Mouse (Mus musculus) heart, embryonic 14.5 days (tissue): ENCODE measurements around the gene Gabrr1. TPM values are rescaled to one million over a fixed set of nuclear protein-coding genes. Genes with fewer than 3 reads are reported as not detected.

Experiments used
- ATAC-seq: fragments of 200-750 bp; cut with Nextera tagmentation; 2 replicates; pipeline ENCODE4 v1.8.0; 2017; ENCODE audit warnings: low read depth, moderate TSS enrichment; ENCODE audit not compliant: insufficient number of reproducible peaks, insufficient read depth, low FRiP score
- H3K27ac ChIP-seq, 2 experiments: fragments of 200-500 bp in 1 of 2; fragments of 300-500 bp in 1 of 2; sonication (generic) in 1 of 2; replicated peaks in 1 of 2; 2 replicates each; pipeline ENCODE4 v1.5.1; 2012 to 2014; ENCODE audit warnings: low read depth in 2 of 2, low read length in 2 of 2, control low read depth in 1 of 2, mild to moderate bottlenecking in 1 of 2, mixed read lengths in 1 of 2; ENCODE audit not compliant: control insufficient read depth in 1 of 2, insufficient read depth in 1 of 2
- H3K27me3 ChIP-seq: fragments of 300-500 bp; sonication (generic); 2 replicates; pipeline ENCODE4 v1.6.1; 2014; ENCODE audit warnings: mild to moderate bottlenecking, low read length, control low read depth; ENCODE audit not compliant: control insufficient read depth, insufficient read depth
- H3K36me3 ChIP-seq: fragments of 300-500 bp; sonication (generic); 2 replicates; pipeline ENCODE4 v1.6.1; 2014; ENCODE audit warnings: mild to moderate bottlenecking, control low read depth, low read length, mixed read lengths; ENCODE audit not compliant: control insufficient read depth, insufficient read depth
- H3K4me1 ChIP-seq, 2 experiments: fragments of 200-500 bp in 1 of 2; fragments of 300-500 bp in 1 of 2; sonication (generic) in 1 of 2; 2 replicates each; pipeline ENCODE4 v1.6.1; 2012 to 2014; ENCODE audit warnings: low read length in 2 of 2, control low read depth in 1 of 2, mixed read lengths in 1 of 2; ENCODE audit not compliant: control insufficient read depth in 2 of 2, insufficient read depth in 2 of 2
- H3K4me2 ChIP-seq: fragments of 300-500 bp; sonication (generic); 2 replicates; pipeline ENCODE4 v1.6.1; 2014; ENCODE audit warnings: mild to moderate bottlenecking, low read length
- H3K4me3 ChIP-seq, 2 experiments: fragments of 200-500 bp in 1 of 2; fragments of 300-500 bp in 1 of 2; sonication (generic) in 1 of 2; 2 replicates each; pipeline ENCODE4 v1.5.1; 2012 to 2014; ENCODE audit warnings: low read length in 2 of 2, mild to moderate bottlenecking in 2 of 2, control low read depth in 1 of 2, low read depth in 1 of 2, moderate library complexity in 1 of 2; ENCODE audit not compliant: control insufficient read depth in 1 of 2, insufficient read depth in 1 of 2
- H3K9ac ChIP-seq: fragments of 300-500 bp; sonication (generic); 2 replicates; pipeline ENCODE4 v1.6.1; 2014; ENCODE audit warnings: mild to moderate bottlenecking, low read length
- H3K9me3 ChIP-seq: fragments of 300-500 bp; sonication (generic); 2 replicates; pipeline ENCODE4 v1.6.1; 2016; ENCODE audit warnings: low read length, control low read depth; ENCODE audit not compliant: control insufficient read depth
- WGBS: fragments of 180-500 bp; shearing (Covaris S2); extraction: QIAGEN DNeasy Blood & Tissue Kit; methylation state at CpG from one replicate; pipeline ENCODE4 v1.1.7; 2014; 5-methylcytosine and 5-hydroxymethylcytosine counted together
- polyA plus RNA-seq: library from polyadenylated mRNA; unstranded; fragments of >200 nt; fragmentation: Nextera tagmentation; extraction: Ambion mirVana; gene quantifications from 2 replicates; pipeline ENCODE4 v1.2.1, GENCODE M21; 2014

The Gabrr1 gene
- polyA plus RNA-seq, 1 experiment from 2014 or later: 0.08 TPM

- no peak for ATAC-seq
- H3K27me3 ChIP-seq: no peaks in the 10 kb centered on the region
- 0 out of 2 replicates have a peak overlapping the region, but pooled peaks have one; percentile 82 for H3K9ac ChIP-seq
- H3K36me3 ChIP-seq: peaks cover 8% of the 10 kb centered on the region
- H3K9me3 ChIP-seq: no peaks in the 10 kb centered on the region
- H3K4me2 ChIP-seq: peak overlapping the region; percentile 92
- peak overlapping the region in 1 of 2 experiments; percentile 71; a peak in 3 of 4 replicates for H3K4me3 ChIP-seq
- peaks cover 3 to 4% of the 10 kb centered on the region in 2 experiments; a peak in 1 of 4 replicates for H3K4me1 ChIP-seq
- WGBS: 17% methylated on average over 9 of the region's 9 CpGs
- H3K27ac ChIP-seq: no peak overlapping the region
Observed at GRCm38 (mm10) chr4:33188164-33188563, 55.8 kb downstream of the Gabrr1 start.

GRCm38 (mm10) chr4:33188781-33189734 is 56.7 kb downstream of the Gabrr1 start:
- H3K27ac ChIP-seq: peak overlapping the region; percentile 66 to 90
- no peaks in the 10 kb centered on the region for H3K9me3 ChIP-seq
- H3K27me3 ChIP-seq: no peaks in the 10 kb centered on the region
- peak overlapping the region; percentile 92 for H3K4me2 ChIP-seq
- WGBS: under 1% methylated on average over 105 of the region's 123 CpGs
- H3K9ac ChIP-seq: peak overlapping the region; percentile 82
- peaks cover 4% of the 10 kb centered on the region; the same call in 1 of the 2 replicates for H3K36me3 ChIP-seq
- H3K4me3 ChIP-seq: peak overlapping the region; percentile 71
- H3K4me1 ChIP-seq: peaks cover 3 to 4% of the 10 kb centered on the region in 2 experiments; a peak in 1 of 4 replicates
- ATAC-seq: peak; percentile 86

- Histone ChIP-seq H3K9me3 (no peaks in the 10 kb centered on the region), H3K4me1 (peaks cover 3 to 4% of the 10 kb centered on the region in 2 experiments; a peak in 1 of 4 replicates), H3K36me3 (peaks cover 4% of the 10 kb centered on the region; the same call in 1 of the 2 replicates), H3K27me3 (no peaks in the 10 kb centered on the region), H3K9ac (peak within 1 kb of the TSS; percentile 82), H3K4me3 (peak within 1 kb of the TSS; percentile 71), H3K4me2 (peak within 1 kb of the TSS; percentile 92), H3K27ac (peak within 1 kb of the TSS; percentile 66 to 90)
- no peak for ATAC-seq
- 16% methylated on average over 6 of the region's 6 CpGs for WGBS
Observed at GRCm38 (mm10) chr4:33189735-33190036, 57.4 kb downstream of the Gabrr1 start, which contains the start of gene Pm20d2. TSS of gene Pm20d2 (minus strand) at chr4:33189737.

GRCm38 (mm10) chr4:33198117-33198516 is 65.8 kb downstream of the Gabrr1 start:
- H3K27ac ChIP-seq: no peak overlapping the region
- no peak overlapping the region for H3K4me3 ChIP-seq
- 18% methylated on average over 2 of the region's 2 CpGs for WGBS
- no peak overlapping the region for H3K9ac ChIP-seq
- no peak overlapping the region for H3K4me2 ChIP-seq
- H3K9me3 ChIP-seq: no peaks in the 10 kb centered on the region
- H3K27me3 ChIP-seq: no peaks in the 10 kb centered on the region
- no peaks in the 10 kb centered on the region for H3K36me3 ChIP-seq
- ATAC-seq: no peak
- H3K4me1 ChIP-seq: no peaks in the 10 kb centered on the region

- Histone ChIP-seq H3K4me2 (no peak overlapping the region), H3K36me3 (no peaks in the 10 kb centered on the region), H3K4me3 (no peak overlapping the region), H3K4me1 (no peaks in the 10 kb centered on the region; a peak in 1 of 4 replicates), H3K27me3 (no peaks in the 10 kb centered on the region), H3K9me3 (no peaks in the 10 kb centered on the region), H3K27ac (no peak overlapping the region), H3K9ac (no peak overlapping the region)
- WGBS: 5% methylated on average over 4 of the region's 4 CpGs
- ATAC-seq: no peak
Observed at GRCm38 (mm10) chr4:33204682-33205081, 72.4 kb downstream of the Gabrr1 start.

- H3K4me3 ChIP-seq: no peak overlapping the region
- H3K36me3 ChIP-seq: no peaks in the 10 kb centered on the region
- WGBS: 70% methylated on average over 2 of the region's 2 CpGs
- no peaks in the 10 kb centered on the region for H3K9me3 ChIP-seq
- H3K4me2 ChIP-seq: no peak overlapping the region
- no peak overlapping the region for H3K27ac ChIP-seq
- no peak overlapping the region for H3K9ac ChIP-seq
- H3K4me1 ChIP-seq: no peaks in the 10 kb centered on the region; a peak in 1 of 4 replicates
- ATAC-seq: no peak
- H3K27me3 ChIP-seq: no peaks in the 10 kb centered on the region
Observed at GRCm38 (mm10) chr4:33207551-33207950, 75.2 kb downstream of the Gabrr1 start.

- Histone ChIP-seq H3K4me1 (no peaks in the 10 kb centered on the region; a peak in 1 of 4 replicates), H3K36me3 (no peaks in the 10 kb centered on the region), H3K4me2 (peak within 1 kb of the TSS; percentile 100), H3K9ac (peak within 1 kb of the TSS; percentile 80), H3K9me3 (peaks cover 5% of the 10 kb centered on the region; the same call in 1 of the 2 replicates), H3K4me3 (peak within 1 kb of the TSS; percentile 52 to 69), H3K27me3 (no peaks in the 10 kb centered on the region), H3K27ac (no peak within 1 kb of the TSS)
- peak; percentile 61; the same call in 1 of the 2 replicates for ATAC-seq
- 4% methylated on average over 65 of the region's 65 CpGs for WGBS
Observed at GRCm38 (mm10) chr4:33208881-33209841, 76.8 kb downstream of the Gabrr1 start, which contains the start of gene Srsf12. TSS of gene Srsf12 (plus strand) at chr4:33208991.
